Mouse (Mus musculus): ENCODE results near the gene Btg3. TPM values are rescaled to one million over a fixed set of nuclear protein-coding genes. Genes with fewer than 3 reads are reported as not detected.

Btg3 gene
- polyA plus RNA-seq, 1 experiment from 2014 or later: 48.0 TPM

DNA sequence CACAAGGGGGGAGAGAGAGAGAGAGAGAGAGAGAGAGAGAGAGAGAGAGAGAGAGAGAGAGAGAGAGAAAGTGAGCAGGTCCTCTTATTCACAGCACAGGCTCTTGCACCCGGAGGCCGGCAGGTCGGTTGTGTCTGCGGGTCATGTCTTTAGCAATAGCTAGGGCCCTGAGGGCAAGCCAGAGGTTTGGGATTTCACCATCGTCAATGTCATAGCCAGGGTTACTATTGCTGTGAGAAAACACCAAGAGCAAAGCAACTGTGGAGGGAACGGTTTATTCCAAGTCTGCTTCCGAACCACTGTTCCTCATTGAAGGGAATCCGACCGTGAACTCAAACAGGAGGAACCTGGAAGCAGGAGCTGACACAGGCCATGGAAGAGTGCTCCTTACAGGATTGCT lies 80.9 kb downstream of the Btg3 start:
- no peaks in the 10 kb centered on the region; the same call in 1 of the 2 replicates for H3K27me3 ChIP-seq (ENCODE audit: control insufficient read depth, insufficient read depth, low read length)
- no peak overlapping the region for H3K4me2 ChIP-seq (replicated peaks; ENCODE audit: low read depth, low read length)
- H3K4me1 ChIP-seq (ENCODE audit: control insufficient read depth, insufficient read depth, low read length): no peaks in the 10 kb centered on the region
- no peaks in the 10 kb centered on the region for H3K9me3 ChIP-seq (ENCODE audit: control insufficient read depth, low read length)
- no peaks in the 10 kb centered on the region for H3K36me3 ChIP-seq (ENCODE audit: control insufficient read depth, insufficient read depth, low read length)
- no peak overlapping the region for H3K4me3 ChIP-seq (ENCODE audit: low read length)
- no peak for ATAC-seq (ENCODE audit: low FRiP score, low TSS enrichment)
- WGBS: 67% methylated on average over 9 of the region's 9 CpGs
- no peak overlapping the region for H3K27ac ChIP-seq (ENCODE audit: low read depth, low read length)
- no peak overlapping the region for H3K9ac ChIP-seq (ENCODE audit: low read depth, low read length)

DNA sequence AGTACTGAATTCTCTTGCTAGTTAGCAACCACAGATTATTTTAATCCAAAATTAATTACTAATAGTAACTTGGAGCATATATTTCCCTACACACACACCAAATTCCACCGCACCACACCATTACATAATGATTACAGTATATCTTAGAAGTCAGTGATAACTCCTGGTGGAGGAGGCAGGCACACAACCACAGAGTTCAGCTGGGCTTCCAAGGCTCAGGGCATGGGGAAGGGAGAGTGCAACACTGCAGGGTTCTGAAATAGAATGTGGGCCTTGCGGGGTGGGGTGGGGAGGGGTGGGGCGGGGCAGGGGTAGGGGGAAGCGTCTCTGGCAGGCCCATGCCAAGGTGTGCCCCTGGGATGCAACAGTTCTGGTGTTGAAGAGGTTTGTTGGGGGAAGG lies 81.4 kb downstream of the Btg3 start:
- no peak for ATAC-seq (ENCODE audit: low FRiP score, low TSS enrichment)
- H3K4me2 ChIP-seq (replicated peaks; ENCODE audit: low read depth, low read length): no peak overlapping the region
- H3K9ac ChIP-seq (ENCODE audit: low read depth, low read length): no peak overlapping the region
- no peak overlapping the region for H3K27ac ChIP-seq (ENCODE audit: low read depth, low read length)
- no peaks in the 10 kb centered on the region for H3K36me3 ChIP-seq (ENCODE audit: control insufficient read depth, insufficient read depth, low read length)
- WGBS: 62% methylated on average over 4 of the region's 4 CpGs
- no peak overlapping the region for H3K4me3 ChIP-seq (ENCODE audit: low read length)
- H3K4me1 ChIP-seq (ENCODE audit: control insufficient read depth, insufficient read depth, low read length): no peaks in the 10 kb centered on the region
- no peaks in the 10 kb centered on the region for H3K9me3 ChIP-seq (ENCODE audit: control insufficient read depth, low read length)
- H3K27me3 ChIP-seq (ENCODE audit: control insufficient read depth, insufficient read depth, low read length): no peaks in the 10 kb centered on the region

DNA sequence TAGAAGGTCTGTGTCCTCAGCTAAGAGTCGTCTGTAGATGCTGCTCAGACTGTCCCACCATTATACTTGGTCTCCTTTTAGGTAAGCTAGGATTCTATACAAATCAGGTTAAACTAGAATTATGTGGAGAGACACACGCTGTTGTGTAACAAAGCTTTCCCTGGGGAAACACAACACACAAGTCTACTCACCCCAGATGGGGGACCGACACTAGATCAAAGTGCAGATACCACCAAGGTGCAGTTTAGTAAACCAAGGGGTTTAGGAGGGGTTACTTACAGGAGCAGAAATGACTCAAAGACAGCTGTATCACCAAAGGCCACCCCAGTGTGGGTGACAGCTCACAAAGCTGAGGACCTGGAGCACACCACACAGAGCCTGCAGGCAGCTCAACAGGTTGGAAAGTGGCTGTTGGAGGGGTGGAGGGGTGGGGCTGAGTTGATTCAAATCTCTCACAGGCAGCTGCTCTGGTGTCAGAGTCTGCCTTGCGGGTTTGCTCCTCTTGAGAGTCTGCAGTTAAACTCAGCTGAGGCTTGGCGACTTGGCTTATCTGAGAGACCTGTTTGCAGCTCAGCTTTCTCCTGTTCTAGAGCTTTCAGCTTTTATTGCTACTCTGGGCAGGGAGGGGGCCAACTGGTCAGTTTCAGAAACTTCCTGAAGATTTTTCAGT lies 82.3 kb downstream of the Btg3 start:
- no peak for ATAC-seq (ENCODE audit: low FRiP score, low TSS enrichment)
- Histone ChIP-seq H3K4me2 (replicated peaks; ENCODE audit: low read depth, low read length) (no peak overlapping the region), H3K4me1 (ENCODE audit: control insufficient read depth, insufficient read depth, low read length) (no peaks in the 10 kb centered on the region), H3K9ac (ENCODE audit: low read depth, low read length) (no peak overlapping the region), H3K27me3 (ENCODE audit: control insufficient read depth, insufficient read depth, low read length) (no peaks in the 10 kb centered on the region), H3K36me3 (ENCODE audit: control insufficient read depth, insufficient read depth, low read length) (no peaks in the 10 kb centered on the region), H3K4me3 (ENCODE audit: low read length) (no peak overlapping the region), H3K27ac (ENCODE audit: low read depth, low read length) (no peak overlapping the region), H3K9me3 (ENCODE audit: control insufficient read depth, low read length) (no peaks in the 10 kb centered on the region)
- 43% methylated on average over 5 of the region's 5 CpGs for WGBS

DNA sequence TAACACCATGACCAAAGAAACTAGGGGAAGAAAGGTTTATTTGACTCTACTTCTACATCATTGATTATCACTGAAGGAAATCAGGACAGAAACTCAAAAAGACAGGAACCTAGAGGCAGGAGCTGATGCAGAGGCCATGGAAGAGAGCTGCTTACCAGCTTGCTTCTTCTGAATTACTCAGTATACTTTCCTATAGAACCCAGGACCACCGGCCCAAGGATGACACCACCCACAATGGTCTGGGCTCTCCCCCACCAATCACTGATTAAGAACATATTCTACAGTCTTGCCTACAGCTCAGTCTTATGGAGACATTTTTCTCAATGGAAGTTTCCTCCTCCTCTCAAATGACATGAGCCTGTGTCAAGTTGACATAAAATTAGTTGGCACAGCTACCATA lies 82.9 kb downstream of the Btg3 start:
- Histone ChIP-seq H3K4me2 (replicated peaks; ENCODE audit: low read depth, low read length) (no peak overlapping the region), H3K27me3 (ENCODE audit: control insufficient read depth, insufficient read depth, low read length) (no peaks in the 10 kb centered on the region), H3K27ac (ENCODE audit: low read depth, low read length) (no peak overlapping the region), H3K4me3 (ENCODE audit: low read length) (no peak overlapping the region), H3K9me3 (ENCODE audit: control insufficient read depth, low read length) (no peaks in the 10 kb centered on the region), H3K36me3 (ENCODE audit: control insufficient read depth, insufficient read depth, low read length) (no peaks in the 10 kb centered on the region), H3K4me1 (ENCODE audit: control insufficient read depth, insufficient read depth, low read length) (no peaks in the 10 kb centered on the region), H3K9ac (ENCODE audit: low read depth, low read length) (no peak overlapping the region)
- 87% methylated on average over 1 of the region's 1 CpGs for whole genome bisulfite sequencing
- ATAC-seq (ENCODE audit: low FRiP score, low TSS enrichment): no peak

DNA sequence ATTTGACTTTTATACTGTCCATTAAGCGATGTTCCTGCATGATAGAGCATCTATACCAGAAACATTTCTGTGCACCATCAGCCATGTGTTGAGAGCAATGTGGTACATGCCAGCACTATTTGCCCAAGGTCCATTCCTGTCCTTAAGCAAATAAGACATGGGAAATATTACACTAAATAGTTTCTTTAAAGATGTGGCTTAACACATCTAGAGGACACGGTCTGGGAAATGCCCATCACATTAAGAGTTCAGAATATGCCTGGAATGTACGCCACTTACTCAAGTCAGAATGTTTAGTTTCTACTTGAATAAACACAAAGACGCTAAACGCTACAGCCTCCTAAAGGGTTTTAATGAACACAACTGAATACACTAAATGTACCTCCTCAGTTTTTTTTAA lies 93.8 kb downstream of the Btg3 start:
- Histone ChIP-seq H3K9ac (ENCODE audit: low read depth, low read length) (no peak overlapping the region), H3K27me3 (ENCODE audit: control insufficient read depth, insufficient read depth, low read length) (no peaks in the 10 kb centered on the region), H3K27ac (ENCODE audit: low read depth, low read length) (no peak overlapping the region), H3K4me1 (ENCODE audit: control insufficient read depth, insufficient read depth, low read length) (no peaks in the 10 kb centered on the region), H3K4me3 (ENCODE audit: low read length) (no peak overlapping the region), H3K9me3 (ENCODE audit: control insufficient read depth, low read length) (no peaks in the 10 kb centered on the region), H3K4me2 (replicated peaks; ENCODE audit: low read depth, low read length) (no peak overlapping the region), H3K36me3 (ENCODE audit: control insufficient read depth, insufficient read depth, low read length) (no peaks in the 10 kb centered on the region)
- 70% methylated on average over 5 of the region's 5 CpGs for WGBS
- ATAC-seq (ENCODE audit: low FRiP score, low TSS enrichment): no peak

Other genes with a start within 250 kb of the Btg3 start
- gene Cxadr, start 75.7 kb downstream of the Btg3 start, polyA plus RNA-seq (2014; fragmentation: Nextera tagmentation; extraction: Ambion mirVana): 22.1 and 25.7 TPM in 2 replicates
- 12.7 and 17.9 TPM in 2 replicates for gene D16Ertd472e, start 199.5 kb upstream of the Btg3 start, polyA plus RNA-seq (2014; fragmentation: Nextera tagmentation; extraction: Ambion mirVana)

Data from kidney, embryonic 14.5 days (tissue).